Mouse (Mus musculus): Measurements from ENCODE around the gene Ccnl2.
A peak's percentile ranks its signal among the peaks of the same experiment; 100 is the strongest.

GRCm38 (mm10) chr4:155803340-155804041 is 8.8 kb upstream of the Ccnl2 start:
- peak; percentile 51; the same call in 1 of the 2 replicates for TF ChIP-seq POLR2A (IDR thresholded peaks at IDR 0.05; ENCODE audit: extremely low read depth, insufficient read depth, low read length)
- TF ChIP-seq CTCF (IDR thresholded peaks at IDR 0.05; ENCODE audit: extremely low read depth, insufficient read depth, low read length) = no peak

Measured in cortical plate, adult 2 months (tissue).